Mouse (Mus musculus): ENCODE measurements around the gene Gpr119. TPM values are rescaled to one million over a fixed set of nuclear protein-coding genes. Genes with fewer than 3 reads are reported as not detected.

Gpr119 gene
- polyA plus RNA-seq, 1 experiment = not detected

- Histone ChIP-seq H3K27ac (ENCODE audit: insufficient read depth, low read length) (no peak overlapping the region), H3K9me3 (replicated peaks; ENCODE audit: control insufficient read depth, insufficient read depth, low read length, poor library complexity, severe bottlenecking) (no peaks in the 10 kb centered on the region), H3K9ac (ENCODE audit: low read depth, poor library complexity, severe bottlenecking) (no peak overlapping the region), H3K27me3 (ENCODE audit: control insufficient read depth, insufficient read depth, low read length, poor library complexity, severe bottlenecking) (no peaks in the 10 kb centered on the region), H3K4me1 (ENCODE audit: control insufficient read depth, insufficient read depth, low read length) (no peaks in the 10 kb centered on the region), H3K4me3 (ENCODE audit: low read depth, low read length) (no peak overlapping the region), H3K36me3 (ENCODE audit: control insufficient read depth, insufficient read depth, low read length, poor library complexity, severe bottlenecking) (no peaks in the 10 kb centered on the region)
- TF ChIP-seq CTCF (IDR thresholded peaks at IDR 0.05; ENCODE audit: low read depth, low read length) (peak; percentile 1), POLR2A (IDR thresholded peaks at IDR 0.05; ENCODE audit: insufficient read depth, low read length) (no peak), EP300 (IDR thresholded peaks at IDR 0.05; ENCODE audit: insufficient read depth, low read depth, low read length) (no peak)
Observed at GRCm38 (mm10) chrX:48683451-48683850, 9.2 kb upstream of the Gpr119 start.

- Histone ChIP-seq H3K4me1 (ENCODE audit: control insufficient read depth, insufficient read depth, low read length) (no peaks in the 10 kb centered on the region), H3K9me3 (replicated peaks; ENCODE audit: control insufficient read depth, insufficient read depth, low read length, poor library complexity, severe bottlenecking) (no peaks in the 10 kb centered on the region), H3K27me3 (ENCODE audit: control insufficient read depth, insufficient read depth, low read length, poor library complexity, severe bottlenecking) (no peaks in the 10 kb centered on the region), H3K36me3 (ENCODE audit: control insufficient read depth, insufficient read depth, low read length, poor library complexity, severe bottlenecking) (no peaks in the 10 kb centered on the region), H3K27ac (ENCODE audit: insufficient read depth, low read length) (no peak overlapping the region), H3K9ac (ENCODE audit: low read depth, poor library complexity, severe bottlenecking) (no peak overlapping the region), H3K4me3 (ENCODE audit: low read depth, low read length) (no peak overlapping the region)
- no peak for TF ChIP-seq POLR2A (IDR thresholded peaks at IDR 0.05; ENCODE audit: insufficient read depth, low read length)
Observed at GRCm38 (mm10) chrX:48671714-48672113, 2.6 kb downstream of the Gpr119 start.

DNA sequence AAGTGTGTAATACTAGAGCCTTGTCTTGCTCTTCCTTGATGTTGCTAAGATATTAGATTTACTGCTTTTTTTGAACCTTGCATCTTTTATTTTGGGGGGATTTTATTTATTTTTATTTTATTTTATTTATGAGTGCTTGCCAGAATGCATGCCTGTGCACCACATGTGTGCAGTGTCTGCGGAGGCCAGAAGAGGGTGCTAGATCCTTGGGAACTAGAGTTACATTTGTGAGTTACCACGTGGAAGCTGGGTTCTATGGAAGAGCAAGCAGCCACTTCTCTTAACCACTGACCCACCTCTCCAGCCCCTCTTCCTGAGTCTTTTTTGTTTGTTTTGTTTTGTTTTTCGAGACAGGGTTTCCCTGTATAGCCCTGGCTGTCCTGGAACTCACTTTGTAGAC is 4.7 kb downstream of the Gpr119 start:
- H3K27ac ChIP-seq (ENCODE audit: insufficient read depth, low read length) = no peak overlapping the region
- TF ChIP-seq EP300 (IDR thresholded peaks at IDR 0.05; ENCODE audit: insufficient read depth, low read depth, low read length) = no peak
- TF ChIP-seq POLR2A (IDR thresholded peaks at IDR 0.05; ENCODE audit: insufficient read depth, low read length) = no peak
- peak; percentile 47 for TF ChIP-seq CTCF (IDR thresholded peaks at IDR 0.05; ENCODE audit: low read depth, low read length)
- H3K9me3 ChIP-seq (replicated peaks; ENCODE audit: control insufficient read depth, insufficient read depth, low read length, poor library complexity, severe bottlenecking) = no peaks in the 10 kb centered on the region
- H3K36me3 ChIP-seq (ENCODE audit: control insufficient read depth, insufficient read depth, low read length, poor library complexity, severe bottlenecking) = no peaks in the 10 kb centered on the region
- H3K4me3 ChIP-seq (ENCODE audit: low read depth, low read length) = no peak overlapping the region
- H3K4me1 ChIP-seq (ENCODE audit: control insufficient read depth, insufficient read depth, low read length) = no peaks in the 10 kb centered on the region
- H3K9ac ChIP-seq (ENCODE audit: low read depth, poor library complexity, severe bottlenecking) = no peak overlapping the region
- H3K27me3 ChIP-seq (ENCODE audit: control insufficient read depth, insufficient read depth, low read length, poor library complexity, severe bottlenecking) = no peaks in the 10 kb centered on the region

- Histone ChIP-seq H3K4me1 (ENCODE audit: control insufficient read depth, insufficient read depth, low read length) (no peaks in the 10 kb centered on the region), H3K27ac (ENCODE audit: insufficient read depth, low read length) (no peak overlapping the region), H3K9ac (ENCODE audit: low read depth, poor library complexity, severe bottlenecking) (no peak overlapping the region), H3K27me3 (ENCODE audit: control insufficient read depth, insufficient read depth, low read length, poor library complexity, severe bottlenecking) (no peaks in the 10 kb centered on the region), H3K36me3 (ENCODE audit: control insufficient read depth, insufficient read depth, low read length, poor library complexity, severe bottlenecking) (no peaks in the 10 kb centered on the region), H3K9me3 (replicated peaks; ENCODE audit: control insufficient read depth, insufficient read depth, low read length, poor library complexity, severe bottlenecking) (no peaks in the 10 kb centered on the region), H3K4me3 (ENCODE audit: low read depth, low read length) (no peak overlapping the region)
- TF ChIP-seq EP300 (IDR thresholded peaks at IDR 0.05; ENCODE audit: insufficient read depth, low read depth, low read length) = no peak
- TF ChIP-seq CTCF (IDR thresholded peaks at IDR 0.05; ENCODE audit: low read depth, low read length) = no peak
- no peak for TF ChIP-seq POLR2A (IDR thresholded peaks at IDR 0.05; ENCODE audit: insufficient read depth, low read length)
Observed at GRCm38 (mm10) chrX:48666807-48667206, 7.5 kb downstream of the Gpr119 start.

- no peak overlapping the region for H3K27ac ChIP-seq (ENCODE audit: insufficient read depth, low read length)
- no peaks in the 10 kb centered on the region for H3K36me3 ChIP-seq (ENCODE audit: control insufficient read depth, insufficient read depth, low read length, poor library complexity, severe bottlenecking)
- no peak overlapping the region for H3K9ac ChIP-seq (ENCODE audit: low read depth, poor library complexity, severe bottlenecking)
- no peaks in the 10 kb centered on the region for H3K27me3 ChIP-seq (ENCODE audit: control insufficient read depth, insufficient read depth, low read length, poor library complexity, severe bottlenecking)
- TF ChIP-seq CTCF (IDR thresholded peaks at IDR 0.05; ENCODE audit: low read depth, low read length) (peak; percentile 30), EP300 (IDR thresholded peaks at IDR 0.05; ENCODE audit: insufficient read depth, low read depth, low read length) (no peak), POLR2A (IDR thresholded peaks at IDR 0.05; ENCODE audit: insufficient read depth, low read length) (no peak)
- H3K4me1 ChIP-seq (ENCODE audit: control insufficient read depth, insufficient read depth, low read length) = no peaks in the 10 kb centered on the region
- no peak overlapping the region for H3K4me3 ChIP-seq (ENCODE audit: low read depth, low read length)
- H3K9me3 ChIP-seq (replicated peaks; ENCODE audit: control insufficient read depth, insufficient read depth, low read length, poor library complexity, severe bottlenecking) = no peaks in the 10 kb centered on the region
Observed at GRCm38 (mm10) chrX:48644122-48644521, 30.2 kb downstream of the Gpr119 start.

GRCm38 (mm10) chrX:48637032-48637431 is 37.2 kb downstream of the Gpr119 start:
- H3K9me3 ChIP-seq (replicated peaks; ENCODE audit: control insufficient read depth, insufficient read depth, low read length, poor library complexity, severe bottlenecking) = no peaks in the 10 kb centered on the region
- no peak overlapping the region for H3K4me3 ChIP-seq (ENCODE audit: low read depth, low read length)
- H3K4me1 ChIP-seq (ENCODE audit: control insufficient read depth, insufficient read depth, low read length) = no peaks in the 10 kb centered on the region
- no peak overlapping the region for H3K27ac ChIP-seq (ENCODE audit: insufficient read depth, low read length)
- TF ChIP-seq EP300 (IDR thresholded peaks at IDR 0.05; ENCODE audit: insufficient read depth, low read depth, low read length) (no peak), CTCF (IDR thresholded peaks at IDR 0.05; ENCODE audit: low read depth, low read length) (peak; percentile 37), POLR2A (IDR thresholded peaks at IDR 0.05; ENCODE audit: insufficient read depth, low read length) (no peak)
- no peak overlapping the region for H3K9ac ChIP-seq (ENCODE audit: low read depth, poor library complexity, severe bottlenecking)
- H3K27me3 ChIP-seq (ENCODE audit: control insufficient read depth, insufficient read depth, low read length, poor library complexity, severe bottlenecking) = no peaks in the 10 kb centered on the region
- H3K36me3 ChIP-seq (ENCODE audit: control insufficient read depth, insufficient read depth, low read length, poor library complexity, severe bottlenecking) = no peaks in the 10 kb centered on the region

Measured in ES-Bruce4 (cell line).